Mouse (Mus musculus) retina, postnatal 7 days (tissue): ENCODE data around the gene Rnft2.
A peak's percentile ranks its signal among the peaks of the same experiment; 100 is the strongest.

Source experiments
- DNase-seq: peaks from one replicate; pipeline ENCODE4 v3.0.0-alpha.2; 2012; ENCODE audit warnings: low read depth, low spot score

Gene Rnft2

GRCm38 (mm10) chr5:118174310-118175009, 70.5 kb downstream of the Rnft2 start:
- DNase-seq, result no peak

GRCm38 (mm10) chr5:118172078-118172723, 72.7 kb downstream of the Rnft2 start:
- DNase-seq, result no peak

- no peak for DNase-seq
These were observed 73.3 kb downstream of the Rnft2 start for GRCm38 (mm10) chr5:118171665-118172064.

GRCm38 (mm10) chr5:118170888-118171529, 73.9 kb downstream of the Rnft2 start:
- DNase-seq, result no peak

- no peak for DNase-seq
These were observed 75.4 kb downstream of the Rnft2 start for GRCm38 (mm10) chr5:118169222-118170221.

- DNase-seq, result no peak
These were observed 77.3 kb downstream of the Rnft2 start for GRCm38 (mm10) chr5:118167561-118167995.

- no peak for DNase-seq
These were observed 79.5 kb downstream of the Rnft2 start for GRCm38 (mm10) chr5:118165462-118165861.

- DNase-seq, result no peak
These were observed 80.3 kb downstream of the Rnft2 start, which contains the start of gene Hrk for GRCm38 (mm10) chr5:118164581-118164980. Gene Hrk (plus strand): TSS chr5:118164648.

- no peak for DNase-seq
These were observed 84.2 kb downstream of the Rnft2 start for GRCm38 (mm10) chr5:118160691-118161090.

- DNase-seq, result no peak
These were observed 87.9 kb downstream of the Rnft2 start for GRCm38 (mm10) chr5:118156976-118157375.

- no peak for DNase-seq
These were observed 89.4 kb downstream of the Rnft2 start for GRCm38 (mm10) chr5:118155565-118155947.

GRCm38 (mm10) chr5:118154839-118155564, 89.9 kb downstream of the Rnft2 start, which contains the start of gene Fbxw8:
Gene Fbxw8 (minus strand): TSS chr5:118155464.
- peak; percentile 82 for DNase-seq

- DNase-seq, result no peak
These were observed 95.2 kb downstream of the Rnft2 start for GRCm38 (mm10) chr5:118149711-118150110.

- no peak for DNase-seq
These were observed 97.7 kb downstream of the Rnft2 start for GRCm38 (mm10) chr5:118147264-118147663.

GRCm38 (mm10) chr5:118145999-118146679, 98.8 kb downstream of the Rnft2 start:
- DNase-seq, result no peak

GRCm38 (mm10) chr5:118145458-118145857, 99.5 kb downstream of the Rnft2 start:
- DNase-seq, result no peak

- DNase-seq, result no peak
These were observed 100.1 kb downstream of the Rnft2 start for GRCm38 (mm10) chr5:118144770-118145169.

- DNase-seq, result no peak
These were observed 100.6 kb downstream of the Rnft2 start for GRCm38 (mm10) chr5:118144327-118144726.

- no peak for DNase-seq
These were observed 101.5 kb downstream of the Rnft2 start for GRCm38 (mm10) chr5:118143211-118144026.
